Mouse (Mus musculus) stomach, postnatal 0 days (tissue): ENCODE results near the gene Gm11213. TPM values are rescaled to one million over a fixed set of nuclear protein-coding genes. Genes with fewer than 3 reads are reported as not detected.

Experiments
- ATAC-seq: fragments of 200-750 bp; cut with Nextera tagmentation; 2 replicates; pipeline ENCODE4 v1.8.0; 2017; ENCODE audit not compliant: low FRiP score, low TSS enrichment
- DNase-seq: peaks from one replicate; pipeline ENCODE4 v3.0.0-alpha.2; 2016; ENCODE audit warnings: low spot score
- H3K27ac ChIP-seq: fragments of 300-500 bp; sonication (generic); replicated peaks from 2 replicates; pipeline ENCODE4 v1.5.1; 2014; ENCODE audit warnings: mild to moderate bottlenecking, control low read depth
- H3K27me3 ChIP-seq: fragments of 300-500 bp; sonication (generic); 2 replicates; pipeline ENCODE4 v1.6.1; 2014; ENCODE audit warnings: low read length; ENCODE audit not compliant: control insufficient read depth, insufficient read depth
- H3K36me3 ChIP-seq: fragments of 300-500 bp; sonication (generic); 2 replicates; pipeline ENCODE4 v1.6.1; 2014; ENCODE audit warnings: low read length, mixed read lengths; ENCODE audit not compliant: control insufficient read depth, insufficient read depth
- H3K4me1 ChIP-seq: fragments of 300-500 bp; sonication (generic); replicated peaks from 2 replicates; pipeline ENCODE4 v1.6.1; 2014; ENCODE audit warnings: antibody characterized with exemption; ENCODE audit not compliant: control insufficient read depth, insufficient read depth
- H3K4me2 ChIP-seq: fragments of 300-500 bp; sonication (generic); replicated peaks from 2 replicates; pipeline ENCODE4 v1.6.1; 2014; ENCODE audit warnings: low read depth, mild to moderate bottlenecking, control low read depth, moderate library complexity
- H3K4me3 ChIP-seq: fragments of 300-500 bp; sonication (generic); 2 replicates; pipeline ENCODE4 v1.5.1; 2014; ENCODE audit warnings: low read depth, low read length, control low read depth
- H3K9ac ChIP-seq: fragments of 300-500 bp; sonication (generic); 2 replicates; pipeline ENCODE4 v1.6.1; 2014; ENCODE audit warnings: mild to moderate bottlenecking, low read length, control low read depth, mixed read lengths
- H3K9me3 ChIP-seq: fragments of 300-500 bp; sonication (generic); 2 replicates; pipeline ENCODE4 v1.6.1; 2016; ENCODE audit warnings: low read length; ENCODE audit not compliant: control insufficient read depth
- CTCF ChIP-seq: IDR thresholded peaks from 2 replicates; pipeline ENCODE4 v1.5.1; 2016; ENCODE audit warnings: antibody characterized with exemption, low read depth, mild to moderate bottlenecking, moderate library complexity
- EP300 ChIP-seq: optimal IDR thresholded peaks from 2 replicates; pipeline ENCODE3; 2016; ENCODE audit warnings: antibody characterized with exemption
- WGBS: fragments of 180-500 bp; shearing (Covaris S2); extraction: QIAGEN DNeasy Blood & Tissue Kit; methylation state at CpG from one replicate; pipeline ENCODE4 v1.1.7; 2014; 5-methylcytosine and 5-hydroxymethylcytosine counted together
- polyA plus RNA-seq: library from polyadenylated mRNA; unstranded; fragments of >200 nt; fragmentation: Nextera tagmentation; extraction: Ambion mirVana; gene quantifications from 2 replicates; pipeline ENCODE4 v1.2.1, GENCODE M21; 2015

The Gm11213 gene
- polyA plus RNA-seq, 1 experiment from 2014 or later = not detected

DNA sequence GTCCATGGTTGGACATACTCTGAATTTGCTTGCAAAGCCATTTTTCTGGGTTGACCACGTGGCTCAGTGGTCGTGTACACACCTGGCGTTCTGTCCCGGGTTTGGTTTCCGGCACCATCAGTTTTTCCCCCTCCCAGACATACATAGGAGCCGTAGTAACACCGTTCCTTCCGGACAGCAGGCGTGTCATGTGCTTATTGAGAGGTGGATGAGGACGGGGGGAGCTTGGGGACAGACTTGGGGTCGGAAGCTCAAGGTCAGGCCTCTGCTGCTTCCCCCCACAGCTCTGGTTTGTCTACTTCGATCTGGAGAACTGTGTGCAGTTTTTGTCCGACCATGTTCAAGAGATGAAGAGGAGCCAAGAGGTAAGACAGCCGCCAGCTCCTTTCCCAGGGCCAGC lies 25.4 kb downstream of the Gm11213 start:
- Histone ChIP-seq H3K27ac (no peak overlapping the region), H3K9me3 (no peaks in the 10 kb centered on the region), H3K36me3 (no peaks in the 10 kb centered on the region), H3K4me2 (no peak overlapping the region), H3K27me3 (no peaks in the 10 kb centered on the region), H3K4me1 (no peaks in the 10 kb centered on the region), H3K9ac (no peak overlapping the region), H3K4me3 (no peak overlapping the region)
- no peak for ATAC-seq
- 88% methylated on average over 14 of the region's 14 CpGs for WGBS
- TF ChIP-seq EP300 (no peak), CTCF (no peak)
- DNase-seq = no peak

DNA sequence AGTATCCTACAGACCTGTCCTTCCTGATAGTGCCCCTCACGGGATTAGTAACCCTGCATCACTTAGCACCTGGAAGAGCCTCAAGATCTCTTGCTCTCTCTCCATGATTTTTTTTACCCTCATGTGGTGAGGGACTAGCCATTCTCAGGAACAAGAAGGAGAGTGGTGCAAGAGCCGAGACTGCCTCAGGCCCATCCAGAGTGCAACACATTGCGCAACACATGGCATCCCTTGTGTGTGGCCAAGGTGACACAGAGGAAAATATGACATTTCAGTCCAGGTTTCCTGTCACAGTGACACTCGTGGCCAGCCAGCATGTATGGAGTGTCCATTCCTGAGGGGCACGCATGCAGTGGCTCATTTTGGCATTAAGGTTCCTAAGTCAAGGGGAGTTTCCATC lies 32.4 kb downstream of the Gm11213 start:
- H3K9ac ChIP-seq = no peak overlapping the region
- DNase-seq (no peak), ATAC-seq (no peak)
- no peaks in the 10 kb centered on the region for H3K9me3 ChIP-seq
- H3K4me1 ChIP-seq = no peaks in the 10 kb centered on the region
- H3K27ac ChIP-seq = no peak overlapping the region
- no peak overlapping the region for H3K4me3 ChIP-seq
- no peaks in the 10 kb centered on the region for H3K27me3 ChIP-seq
- no peak overlapping the region for H3K4me2 ChIP-seq
- WGBS = 91% methylated on average over 5 of the region's 5 CpGs
- no peaks in the 10 kb centered on the region for H3K36me3 ChIP-seq
- TF ChIP-seq CTCF = no peak
- no peak for TF ChIP-seq EP300

- ATAC-seq (no peak), DNase-seq (no peak)
Measured at GRCm38 (mm10) chr4:63570208-63570781, 34.8 kb downstream of the Gm11213 start.

DNA sequence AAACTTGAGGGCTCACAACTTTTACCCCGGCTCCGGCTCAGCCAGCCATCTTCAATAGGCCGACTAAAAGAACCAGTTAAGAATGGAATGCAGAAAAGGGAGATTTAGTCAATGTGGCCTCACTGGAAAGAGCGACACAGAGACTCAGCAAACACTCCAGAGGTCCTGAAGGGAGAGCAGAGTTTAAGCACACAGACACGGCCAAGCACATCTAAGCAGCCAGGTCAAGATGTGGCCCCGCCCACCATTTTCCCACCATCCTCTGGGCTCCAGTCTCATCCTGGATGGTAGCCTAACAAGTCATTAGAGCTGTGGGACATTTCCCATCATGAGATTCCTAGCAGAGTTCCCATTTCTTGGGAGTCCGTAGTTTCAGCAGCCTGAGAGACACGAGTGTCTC lies 35.7 kb downstream of the Gm11213 start:
- ATAC-seq (no peak), DNase-seq (no peak)
- Histone ChIP-seq H3K9ac (no peak overlapping the region), H3K4me2 (no peak overlapping the region), H3K27me3 (no peaks in the 10 kb centered on the region), H3K36me3 (no peaks in the 10 kb centered on the region), H3K4me1 (no peaks in the 10 kb centered on the region), H3K9me3 (no peaks in the 10 kb centered on the region), H3K27ac (no peak overlapping the region), H3K4me3 (no peak overlapping the region)
- TF ChIP-seq EP300 = no peak
- no peak for TF ChIP-seq CTCF
- WGBS = 65% methylated on average over 8 of the region's 8 CpGs

More at GRCm38 (mm10) chr4:63570208-63570781, 34.8 kb downstream of the Gm11213 start:
- 37% methylated on average over 7 of the region's 7 CpGs for WGBS
- Histone ChIP-seq H3K9me3 (no peaks in the 10 kb centered on the region), H3K27ac (no peak overlapping the region), H3K4me1 (no peaks in the 10 kb centered on the region), H3K36me3 (no peaks in the 10 kb centered on the region), H3K9ac (no peak overlapping the region), H3K4me3 (no peak overlapping the region), H3K4me2 (no peak overlapping the region), H3K27me3 (no peaks in the 10 kb centered on the region)
- no peak for TF ChIP-seq EP300
- no peak for TF ChIP-seq CTCF

DNA sequence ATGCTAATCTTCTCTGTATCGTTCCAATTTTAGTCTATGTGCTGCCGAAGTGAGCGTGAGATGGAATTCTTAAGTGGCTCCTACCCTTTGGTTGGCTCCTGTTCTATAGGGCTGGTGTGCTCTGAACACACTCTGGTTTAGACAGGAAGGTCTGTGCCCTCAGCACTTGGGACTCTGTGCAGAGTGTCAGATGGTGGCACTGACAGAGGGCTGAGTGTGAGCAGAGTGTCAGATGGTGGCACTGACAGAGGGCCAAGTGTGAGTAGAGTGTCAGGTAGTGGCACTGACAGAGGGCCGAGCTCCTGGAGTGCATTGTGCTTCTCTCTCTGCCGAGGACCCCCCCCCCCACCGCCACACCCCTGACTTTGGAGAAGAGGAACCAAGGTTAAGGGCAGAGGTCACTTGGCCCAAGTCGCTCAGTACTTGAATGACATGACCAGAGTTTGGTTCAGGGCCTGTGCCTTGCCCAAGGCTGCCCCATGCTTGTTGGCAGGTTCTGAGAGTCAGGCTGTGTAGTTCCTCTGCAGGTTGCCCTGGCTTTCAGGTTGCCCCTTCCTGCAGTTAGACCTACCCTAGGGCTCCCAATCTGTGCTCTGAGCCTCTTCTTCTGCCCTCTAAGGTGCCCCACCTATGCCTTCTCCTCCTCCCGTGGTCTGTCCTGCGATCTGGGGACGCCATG lies 37.2 kb downstream of the Gm11213 start:
- Histone ChIP-seq H3K27me3 (no peaks in the 10 kb centered on the region), H3K4me3 (no peak overlapping the region), H3K27ac (no peak overlapping the region), H3K4me1 (no peaks in the 10 kb centered on the region), H3K4me2 (no peak overlapping the region), H3K9me3 (no peaks in the 10 kb centered on the region), H3K9ac (no peak overlapping the region), H3K36me3 (no peaks in the 10 kb centered on the region)
- TF ChIP-seq CTCF = no peak
- TF ChIP-seq EP300 = no peak
- DNase-seq (no peak), ATAC-seq (no peak)
- WGBS = 87% methylated on average over 10 of the region's 10 CpGs

- TF ChIP-seq CTCF = peak; percentile 12; the same call in 1 of the 2 replicates
- TF ChIP-seq EP300 = no peak
- no peak overlapping the region for H3K4me2 ChIP-seq
- ATAC-seq (no peak), DNase-seq (no peak)
- peaks cover 9% of the 10 kb centered on the region for H3K4me1 ChIP-seq
- no peaks in the 10 kb centered on the region for H3K36me3 ChIP-seq
- no peaks in the 10 kb centered on the region for H3K9me3 ChIP-seq
- H3K9ac ChIP-seq = no peak overlapping the region
- H3K27ac ChIP-seq = 0 out of 2 replicates have a peak overlapping the region, but pooled peaks have one; percentile 35
- no peaks in the 10 kb centered on the region for H3K27me3 ChIP-seq
- no peak overlapping the region for H3K4me3 ChIP-seq
- 87% methylated on average over 4 of the region's 4 CpGs for whole genome bisulfite sequencing
Measured at GRCm38 (mm10) chr4:63562742-63563141, 42.3 kb downstream of the Gm11213 start.
